Mouse (Mus musculus): Measurements from ENCODE around the gene Bicdl2. TPM values are rescaled to one million over a fixed set of nuclear protein-coding genes. Genes with fewer than 3 reads are reported as not detected.

Gene Bicdl2
- polyA plus RNA-seq, 1 experiment from 2014 or later, result 7.8 TPM

DNA sequence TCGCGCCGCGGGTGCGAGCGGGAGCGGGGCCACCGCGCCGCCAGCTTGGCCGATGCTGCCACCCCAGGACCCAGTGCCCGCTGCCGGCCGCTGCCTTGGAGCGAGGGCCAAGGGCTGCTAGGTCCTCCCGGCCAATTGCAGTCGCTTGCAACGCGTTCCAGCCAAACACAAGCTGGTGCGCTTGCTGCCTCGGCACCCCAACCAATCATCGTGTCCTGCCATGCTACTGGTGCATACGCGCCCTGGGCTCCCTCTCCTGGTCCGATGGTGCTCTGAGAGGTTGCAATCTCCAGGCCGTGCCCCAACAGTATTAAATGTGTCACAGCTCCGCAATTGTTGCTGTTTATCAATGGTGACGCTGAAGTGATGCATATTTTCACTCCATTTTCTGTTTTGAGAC is 39.8 kb downstream of the Bicdl2 start:
- Histone ChIP-seq H3K4me2 (replicated peaks; ENCODE audit: low read depth) (peak overlapping the region; percentile 100), H3K4me3 (ENCODE audit: low read depth, low read length) (peak overlapping the region; percentile 67), H3K4me1 (replicated peaks; ENCODE audit: control insufficient read depth, insufficient read depth, low read length) (no peaks in the 10 kb centered on the region; the same call in 1 of the 2 replicates), H3K36me3 (ENCODE audit: control insufficient read depth, insufficient read depth) (no peaks in the 10 kb centered on the region), H3K27me3 (replicated peaks; ENCODE audit: control insufficient read depth, insufficient read depth, low read length) (peaks cover 3% of the 10 kb centered on the region; the same call in 1 of the 2 replicates), H3K9ac (ENCODE audit: low read depth, low read length) (0 out of 2 replicates have a peak overlapping the region, but pooled peaks have one; percentile 40), H3K9me3 (ENCODE audit: control insufficient read depth) (no peaks in the 10 kb centered on the region), H3K27ac (ENCODE audit: low read depth, low read length) (no peak overlapping the region)
- 1% methylated on average over 17 of the region's 28 CpGs for WGBS
- peak; percentile 94 for ATAC-seq
- peak; percentile 92 for TF ChIP-seq CTCF (IDR thresholded peaks at IDR 0.05; ENCODE audit: low read depth)

DNA sequence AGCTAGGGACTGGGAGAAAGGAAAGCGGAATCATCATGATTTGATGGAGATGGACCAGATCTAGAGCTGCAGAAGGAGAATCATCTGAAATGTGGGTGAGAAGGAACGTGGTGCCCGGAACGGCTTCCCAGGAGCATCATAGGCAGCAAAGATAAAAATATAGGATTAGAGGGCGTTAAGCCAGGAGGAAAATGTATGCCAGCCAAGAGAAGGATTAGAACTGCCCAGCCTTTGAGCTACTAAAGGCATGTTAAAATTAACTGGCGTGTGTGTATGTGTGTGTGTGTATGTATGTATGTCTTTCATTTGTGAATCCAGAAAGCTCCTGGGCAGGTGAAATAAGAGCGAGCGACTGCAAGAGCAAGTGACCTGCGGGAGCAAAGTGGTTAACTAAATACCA is 43.0 kb downstream of the Bicdl2 start:
- 85% methylated on average over 9 of the region's 9 CpGs for WGBS
- no peak overlapping the region for H3K27ac ChIP-seq (ENCODE audit: low read depth, low read length)

DNA sequence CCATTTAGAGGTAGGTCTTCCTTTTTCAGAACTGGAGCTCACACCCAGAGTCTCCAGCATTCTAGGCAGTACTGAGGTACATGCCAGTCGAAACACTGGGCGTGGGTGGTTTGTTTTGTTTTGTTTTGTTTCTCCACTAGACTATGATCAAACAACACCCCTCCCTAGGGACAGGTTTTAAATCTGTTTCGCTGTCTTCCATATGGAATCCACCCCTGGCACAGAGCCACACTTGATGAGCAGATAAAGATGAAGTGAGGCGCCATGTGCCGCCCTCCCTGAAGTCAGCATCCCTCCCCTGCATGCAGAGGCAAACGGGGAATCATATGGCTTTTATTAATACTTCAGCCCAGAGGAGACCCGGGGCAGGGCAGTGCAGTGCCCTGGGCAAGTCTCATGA is 44.4 kb downstream of the Bicdl2 start:
- H3K27me3 ChIP-seq (replicated peaks; ENCODE audit: control insufficient read depth, insufficient read depth, low read length), result no peaks in the 10 kb centered on the region
- H3K4me3 ChIP-seq (ENCODE audit: low read depth, low read length), result no peak overlapping the region
- no peak overlapping the region for H3K9ac ChIP-seq (ENCODE audit: low read depth, low read length)
- no peak for ATAC-seq
- no peak overlapping the region for H3K4me2 ChIP-seq (replicated peaks; ENCODE audit: low read depth)
- WGBS, result 55% methylated on average over 7 of the region's 7 CpGs
- no peak for TF ChIP-seq CTCF (IDR thresholded peaks at IDR 0.05; ENCODE audit: low read depth)
- no peak overlapping the region for H3K27ac ChIP-seq (ENCODE audit: low read depth, low read length)
- no peaks in the 10 kb centered on the region for H3K36me3 ChIP-seq (ENCODE audit: control insufficient read depth, insufficient read depth)
- no peaks in the 10 kb centered on the region for H3K9me3 ChIP-seq (ENCODE audit: control insufficient read depth)
- no peaks in the 10 kb centered on the region; the same call in 1 of the 2 replicates for H3K4me1 ChIP-seq (replicated peaks; ENCODE audit: control insufficient read depth, insufficient read depth, low read length)

More for the DNA sequence above, 43.0 kb downstream of the Bicdl2 start:
- TF ChIP-seq CTCF (IDR thresholded peaks at IDR 0.05; ENCODE audit: low read depth), result no peak
- Histone ChIP-seq H3K4me2 (replicated peaks; ENCODE audit: low read depth) (no peak overlapping the region), H3K9ac (ENCODE audit: low read depth, low read length) (no peak overlapping the region), H3K36me3 (ENCODE audit: control insufficient read depth, insufficient read depth) (no peaks in the 10 kb centered on the region), H3K27me3 (replicated peaks; ENCODE audit: control insufficient read depth, insufficient read depth, low read length) (peaks cover under 1% of the 10 kb centered on the region; the same call in 1 of the 2 replicates), H3K4me3 (ENCODE audit: low read depth, low read length) (no peak overlapping the region), H3K4me1 (replicated peaks; ENCODE audit: control insufficient read depth, insufficient read depth, low read length) (no peaks in the 10 kb centered on the region; the same call in 1 of the 2 replicates), H3K9me3 (ENCODE audit: control insufficient read depth) (no peaks in the 10 kb centered on the region)
- no peak for ATAC-seq

DNA sequence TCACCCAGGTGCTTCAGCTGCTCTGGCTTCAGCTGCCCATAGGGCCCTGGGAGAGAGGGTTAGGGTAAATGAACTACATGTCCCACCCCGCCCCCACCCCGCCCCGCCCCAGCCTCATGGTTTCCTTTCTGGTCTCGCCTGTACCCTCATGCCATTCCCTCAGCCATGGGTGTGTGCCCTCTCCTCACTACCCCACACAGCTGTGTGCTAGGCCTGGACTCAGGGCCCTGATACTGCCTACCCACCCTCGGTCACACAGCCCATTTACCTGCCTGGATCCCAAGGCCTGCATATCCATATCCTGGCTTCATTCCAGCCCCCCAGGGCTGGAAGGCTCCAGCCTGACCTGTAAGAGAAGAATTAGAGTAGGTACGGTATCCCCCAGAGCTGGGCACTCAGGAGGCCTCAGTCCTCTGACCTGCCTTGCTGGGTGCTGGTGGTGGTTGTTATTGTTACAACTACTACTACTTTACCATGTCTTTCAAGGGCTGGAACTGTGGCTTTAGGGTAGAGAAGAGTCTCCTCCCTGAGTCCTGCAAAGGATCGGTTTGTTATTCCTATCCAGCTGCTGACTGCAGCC is 45.3 kb downstream of the Bicdl2 start:
- H3K9me3 ChIP-seq (ENCODE audit: control insufficient read depth), result no peaks in the 10 kb centered on the region
- TF ChIP-seq CTCF (IDR thresholded peaks at IDR 0.05; ENCODE audit: low read depth), result no peak
- ATAC-seq, result no peak
- 76% methylated on average over 7 of the region's 7 CpGs for WGBS
- H3K36me3 ChIP-seq (ENCODE audit: control insufficient read depth, insufficient read depth), result no peaks in the 10 kb centered on the region
- no peak overlapping the region for H3K9ac ChIP-seq (ENCODE audit: low read depth, low read length)
- H3K4me3 ChIP-seq (ENCODE audit: low read depth, low read length), result no peak overlapping the region
- no peaks in the 10 kb centered on the region for H3K27me3 ChIP-seq (replicated peaks; ENCODE audit: control insufficient read depth, insufficient read depth, low read length)
- H3K4me1 ChIP-seq (replicated peaks; ENCODE audit: control insufficient read depth, insufficient read depth, low read length), result no peaks in the 10 kb centered on the region
- H3K4me2 ChIP-seq (replicated peaks; ENCODE audit: low read depth), result no peak overlapping the region
- H3K27ac ChIP-seq (ENCODE audit: low read depth, low read length), result no peak overlapping the region

DNA sequence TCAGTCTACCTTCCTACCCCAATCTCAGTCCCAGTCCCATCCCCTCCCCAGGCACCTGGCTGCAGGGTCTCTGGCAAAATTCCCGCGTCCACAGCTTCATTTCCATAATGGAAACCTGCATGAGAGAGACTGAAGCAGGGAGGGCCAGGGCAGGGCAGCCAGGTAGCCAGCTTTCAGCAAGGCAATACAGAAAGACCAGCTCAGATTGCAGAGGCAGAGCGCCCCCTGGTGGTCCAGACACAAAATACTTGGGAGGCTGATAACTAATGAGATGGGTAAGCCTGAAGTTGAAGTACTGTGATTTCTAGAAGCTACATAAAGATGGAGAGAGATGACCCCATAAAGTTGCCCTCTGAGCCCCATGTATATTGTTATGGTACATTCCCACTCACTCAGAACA is 45.9 kb downstream of the Bicdl2 start:
- no peaks in the 10 kb centered on the region for H3K36me3 ChIP-seq (ENCODE audit: control insufficient read depth, insufficient read depth)
- WGBS, result 0% methylated on average over 3 of the region's 3 CpGs
- peak; percentile 54; the same call in 1 of the 2 replicates for ATAC-seq
- H3K9me3 ChIP-seq (ENCODE audit: control insufficient read depth), result no peaks in the 10 kb centered on the region
- H3K4me1 ChIP-seq (replicated peaks; ENCODE audit: control insufficient read depth, insufficient read depth, low read length), result no peaks in the 10 kb centered on the region
- TF ChIP-seq CTCF (IDR thresholded peaks at IDR 0.05; ENCODE audit: low read depth), result peak; percentile 94
- no peak overlapping the region for H3K4me2 ChIP-seq (replicated peaks; ENCODE audit: low read depth)
- H3K4me3 ChIP-seq (ENCODE audit: low read depth, low read length), result no peak overlapping the region
- no peak overlapping the region for H3K9ac ChIP-seq (ENCODE audit: low read depth, low read length)
- no peak overlapping the region for H3K27ac ChIP-seq (ENCODE audit: low read depth, low read length)
- H3K27me3 ChIP-seq (replicated peaks; ENCODE audit: control insufficient read depth, insufficient read depth, low read length), result no peaks in the 10 kb centered on the region

DNA sequence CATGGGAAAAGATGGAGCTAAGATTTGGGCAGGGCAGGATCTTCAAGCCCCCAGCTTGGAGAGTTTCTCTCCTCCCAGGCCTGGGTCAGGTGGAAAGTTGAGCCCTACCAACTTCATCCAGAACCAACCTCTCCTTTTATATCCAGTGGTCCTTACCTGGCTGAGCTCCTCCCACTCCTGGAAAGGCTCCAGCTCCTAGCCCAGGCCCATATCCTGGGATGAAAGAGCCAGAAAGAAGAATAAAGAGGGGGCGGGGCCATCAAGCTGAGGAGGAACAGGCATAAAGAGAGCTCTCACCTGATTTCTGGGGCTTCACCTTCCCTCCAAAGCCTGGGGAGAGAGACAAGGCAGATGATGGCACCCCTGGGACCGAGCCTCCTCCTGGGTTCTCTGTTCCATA is 56.7 kb downstream of the Bicdl2 start:
- Histone ChIP-seq H3K27me3 (replicated peaks; ENCODE audit: control insufficient read depth, insufficient read depth, low read length) (no peaks in the 10 kb centered on the region), H3K9ac (ENCODE audit: low read depth, low read length) (no peak overlapping the region), H3K9me3 (ENCODE audit: control insufficient read depth) (no peaks in the 10 kb centered on the region), H3K4me3 (ENCODE audit: low read depth, low read length) (no peak overlapping the region), H3K4me1 (replicated peaks; ENCODE audit: control insufficient read depth, insufficient read depth, low read length) (no peaks in the 10 kb centered on the region), H3K36me3 (ENCODE audit: control insufficient read depth, insufficient read depth) (no peaks in the 10 kb centered on the region), H3K27ac (ENCODE audit: low read depth, low read length) (no peak overlapping the region), H3K4me2 (replicated peaks; ENCODE audit: low read depth) (no peak overlapping the region)
- ATAC-seq, result no peak
- no peak for TF ChIP-seq CTCF (IDR thresholded peaks at IDR 0.05; ENCODE audit: low read depth)
- 70% methylated on average over 2 of the region's 2 CpGs for WGBS

Other genes starting within 250 kb of the Bicdl2 start
- not detected in 2 replicates for gene Vmn2r117, start 180.8 kb upstream of the Bicdl2 start, polyA plus RNA-seq (2015; fragmentation: Nextera tagmentation; extraction: Ambion mirVana)
- 8.1 and 8.2 TPM in 2 replicates for gene Zfp213, start 96.3 kb upstream of the Bicdl2 start, polyA plus RNA-seq (2015; fragmentation: Nextera tagmentation; extraction: Ambion mirVana)
- 3.1 and 3.4 TPM in 2 replicates for gene Zfp13, start 61.0 kb upstream of the Bicdl2 start, polyA plus RNA-seq (2015; fragmentation: Nextera tagmentation; extraction: Ambion mirVana)
- not detected in 2 replicates for gene Zscan10, start 59.6 kb upstream of the Bicdl2 start, polyA plus RNA-seq (2015; fragmentation: Nextera tagmentation; extraction: Ambion mirVana)
- 0.13 and 0.16 TPM in 2 replicates for gene Mmp25, start 15.2 kb upstream of the Bicdl2 start, polyA plus RNA-seq (2015; fragmentation: Nextera tagmentation; extraction: Ambion mirVana)
- gene Hcfc1r1, start 13.1 kb downstream of the Bicdl2 start, polyA plus RNA-seq (2015; fragmentation: Nextera tagmentation; extraction: Ambion mirVana), result 131 and 136 TPM in 2 replicates
- 14.7 and 15.5 TPM in 2 replicates for gene Thoc6, start 13.4 kb downstream of the Bicdl2 start, polyA plus RNA-seq (2015; fragmentation: Nextera tagmentation; extraction: Ambion mirVana)
- 46.6 and 50.9 TPM in 2 replicates for gene Tnfrsf12a, start 17.0 kb downstream of the Bicdl2 start, polyA plus RNA-seq (2015; fragmentation: Nextera tagmentation; extraction: Ambion mirVana)
- gene Cldn6, start 18.7 kb downstream of the Bicdl2 start, polyA plus RNA-seq (2015; fragmentation: Nextera tagmentation; extraction: Ambion mirVana), result 0.38 and 0.42 TPM in 2 replicates
- gene Cldn9, start 23.5 kb downstream of the Bicdl2 start, polyA plus RNA-seq (2015; fragmentation: Nextera tagmentation; extraction: Ambion mirVana), result 0.23 and 0.34 TPM in 2 replicates
- gene 1520401A03Rik, start 62.3 kb downstream of the Bicdl2 start, polyA plus RNA-seq (2015; fragmentation: Nextera tagmentation; extraction: Ambion mirVana), result 0.05 TPM in 1 of 2 replicates, not detected in the other
- gene Pkmyt1, start 65.8 kb downstream of the Bicdl2 start, polyA plus RNA-seq (2015; fragmentation: Nextera tagmentation; extraction: Ambion mirVana), result 12.4 and 12.6 TPM in 2 replicates
- gene Paqr4, start 80.4 kb downstream of the Bicdl2 start, polyA plus RNA-seq (2015; fragmentation: Nextera tagmentation; extraction: Ambion mirVana), result 15.0 and 15.9 TPM in 2 replicates
- 2.7 and 2.8 TPM in 2 replicates for gene Kremen2, start 85.3 kb downstream of the Bicdl2 start, polyA plus RNA-seq (2015; fragmentation: Nextera tagmentation; extraction: Ambion mirVana)
- gene Flywch1, start 111.1 kb downstream of the Bicdl2 start, polyA plus RNA-seq (2015; fragmentation: Nextera tagmentation; extraction: Ambion mirVana), result 36.8 and 39.0 TPM in 2 replicates
- gene Flywch2, start 125.6 kb downstream of the Bicdl2 start, polyA plus RNA-seq (2015; fragmentation: Nextera tagmentation; extraction: Ambion mirVana), result 17.6 and 19.1 TPM in 2 replicates
- 185 and 230 TPM in 2 replicates for gene Srrm2, start 130.0 kb downstream of the Bicdl2 start, polyA plus RNA-seq (2015; fragmentation: Nextera tagmentation; extraction: Ambion mirVana)
- 994 and 1,025 TPM in 2 replicates for gene Elob, start 168.6 kb downstream of the Bicdl2 start, polyA plus RNA-seq (2015; fragmentation: Nextera tagmentation; extraction: Ambion mirVana)
- gene Prss33, start 175.6 kb downstream of the Bicdl2 start, polyA plus RNA-seq (2015; fragmentation: Nextera tagmentation; extraction: Ambion mirVana), result not detected in 2 replicates
- 16.2 and 23.1 TPM in 2 replicates for gene Prss32, start 183.3 kb downstream of the Bicdl2 start, polyA plus RNA-seq (2015; fragmentation: Nextera tagmentation; extraction: Ambion mirVana)
- gene Prss41, start 183.7 kb downstream of the Bicdl2 start, polyA plus RNA-seq (2015; fragmentation: Nextera tagmentation; extraction: Ambion mirVana), result 5.2 and 6.2 TPM in 2 replicates
- not detected in 2 replicates for gene Prss21, start 207.6 kb downstream of the Bicdl2 start, polyA plus RNA-seq (2015; fragmentation: Nextera tagmentation; extraction: Ambion mirVana)
- gene Dcpp1, start 220.4 kb downstream of the Bicdl2 start, polyA plus RNA-seq (2015; fragmentation: Nextera tagmentation; extraction: Ambion mirVana), result 3.8 and 6.3 TPM in 2 replicates
- gene Dcpp2, start 220.4 kb downstream of the Bicdl2 start, polyA plus RNA-seq (2015; fragmentation: Nextera tagmentation; extraction: Ambion mirVana), result not detected in 2 replicates